8 mouse cellular contexts compared by ENCODE assay signal in the genomic region with DNA sequence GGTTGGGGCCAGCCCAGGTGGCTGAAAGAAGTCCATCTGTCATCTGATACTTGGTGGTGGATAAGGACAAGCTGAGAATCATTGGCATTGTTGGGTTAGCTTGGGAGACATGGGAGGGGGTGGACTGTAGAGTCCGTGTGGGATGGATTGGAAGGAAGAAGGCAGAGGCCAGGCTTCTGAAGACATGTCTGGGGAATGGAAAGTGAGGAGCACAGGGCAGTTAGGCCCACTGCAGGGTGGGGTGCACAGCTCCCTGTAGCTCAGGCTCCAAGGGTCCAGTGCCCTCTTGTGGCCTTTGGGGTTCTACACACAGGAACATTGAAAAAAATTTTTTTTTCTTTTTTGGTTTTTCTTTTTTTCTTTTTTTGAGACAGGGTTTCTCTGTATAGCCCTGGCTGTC. TPM values are rescaled to one million over a fixed set of nuclear protein-coding genes. Genes with fewer than 3 reads are reported as not detected.
DNase-seq lines count a peak whose midpoint lies in the region; ATAC-seq lines count a peak whose summit lies in the region.

No protein-coding gene starts in this region.

- H3K36me3 ChIP-seq in liver, embryonic 12.5 days: peaks cover 49% of the 10 kb centered on the region

- H3K9ac ChIP-seq in liver, embryonic 12.5 days: no peak overlapping the region

- H3K4me1 ChIP-seq in liver, embryonic 12.5 days: no peaks in the 10 kb centered on the region

- WGBS in liver, embryonic 12.5 days (ENCODE audit: insufficient replicate concordance): 55% methylated on average over 1 of the region's 1 CpGs

- no peaks in the 10 kb centered on the region for H3K27me3 ChIP-seq in liver, embryonic 12.5 days (replicated peaks)

- H3K9me3 ChIP-seq in liver, embryonic 12.5 days (replicated peaks): no peaks in the 10 kb centered on the region

- DNase-seq in layer of hippocampus, adult 11-12 months (ENCODE audit: low spot score): peak; percentile 55
- DNase-seq in layer of hippocampus, adult 9-10 months (ENCODE audit: low spot score): no peak
- DNase-seq in MEL-GATA-1-ER (ENCODE audit: extremely low read depth, low read depth): peak; percentile 41
- peak; percentile 64 to 81 for DNase-seq in cerebellum, postnatal 14 days
- DNase-seq in heart, postnatal 10 days: peak; percentile 64 to 80
- no peak for DNase-seq in layer of hippocampus, adult 8-10 months (ENCODE audit: low spot score in 2 of 2)

- ATAC-seq in liver, embryonic 12.5 days: peak; percentile 70
- peak; percentile 72 for ATAC-seq in neutrophil, adult 5-6 weeks (ENCODE audit: extremely low read depth, insufficient number of reproducible peaks, low FRiP score, poor library complexity, severe bottlenecking)

- intact Hi-C loops in heart, postnatal 10 days (cut with DNase I): loop anchor here (1.0 kb wide), 1 partner anchor 45 kb away; no protein-coding TSS in a partner anchor

- H3K27ac ChIP-seq in liver, embryonic 12.5 days: no peak overlapping the region

- no peak overlapping the region for H3K4me3 ChIP-seq in liver, embryonic 12.5 days

- no peak overlapping the region for H3K4me2 ChIP-seq in liver, embryonic 12.5 days

RNA-seq across cellular contexts. Expression of a gene that starts 18.3 kb away (rescaled TPM):
- total RNA-seq in heart, postnatal 10 days (2021): 100 to 1,000 TPM; 171 to 173 TPM
- polyA plus RNA-seq in liver, embryonic 12.5 days (2016; fragmentation: Nextera tagmentation; extraction: Ambion mirVana): 228 and 229 TPM in 2 replicates
- total RNA-seq in neutrophil, adult 5-6 weeks (2017): 282 and 304 TPM in 2 replicates
- total RNA-seq in layer of hippocampus, adult 8-10 months (2022): 100 to 1,000 TPM; 165 to 238 (median 203) TPM

RNA-seq across cellular contexts. Expression of a gene that starts 30.2 kb away (rescaled TPM):
- 1 to 10 TPM; 2.2 to 2.3 TPM for total RNA-seq in heart, postnatal 10 days (2021)
- 1.8 and 2.1 TPM in 2 replicates for polyA plus RNA-seq in liver, embryonic 12.5 days (2016; fragmentation: Nextera tagmentation; extraction: Ambion mirVana)
- 256 TPM in 2 replicates for total RNA-seq in neutrophil, adult 5-6 weeks (2017)
- total RNA-seq in layer of hippocampus, adult 8-10 months (2022): 10 to 100 TPM in 2 of 4 experiments, 1 to 10 TPM in 2; 2.1 to 22.9 (median 8.2) TPM

RNA-seq across cellular contexts. Expression of a gene that starts 35.8 kb away (rescaled TPM):
- under 1 TPM in 1 of 2 experiments, not detected in 1; 0.22 TPM for total RNA-seq in heart, postnatal 10 days (2021)
- polyA plus RNA-seq in liver, embryonic 12.5 days (2016; fragmentation: Nextera tagmentation; extraction: Ambion mirVana): not detected in 2 replicates
- 1.1 and 2.0 TPM in 2 replicates for total RNA-seq in neutrophil, adult 5-6 weeks (2017)
- total RNA-seq in layer of hippocampus, adult 8-10 months (2022): 1 to 10 TPM in 1 of 4 experiments, under 1 TPM in 3; 0.29 to 1.7 (median 0.48) TPM

Comparison
In these comparisons a context has a peak if more than half of its experiments do, and no peak if none do; other contexts are left out.
1. DNase-seq: peak in layer of hippocampus, adult 11-12 months (single experiment), MEL-GATA-1-ER (single experiment), cerebellum, postnatal 14 days (2 of 2) and heart, postnatal 10 days (2 of 2); none in layer of hippocampus, adult 9-10 months (single experiment) and layer of hippocampus, adult 8-10 months (0 of 2).
2. RNA of a gene that starts 30.2 kb away (total RNA-seq): 256 TPM in neutrophil, adult 5-6 weeks; 2.1 to 22.9 TPM in layer of hippocampus, adult 8-10 months and 2.2 to 2.3 TPM in heart, postnatal 10 days; every median in the first group is over 10 times any median in the second.